Mouse (Mus musculus) forebrain, embryonic 13.5 days (tissue): ENCODE measurements at regions not wholly inside any gene's neighbourhood (a gene's known extent, or its start where the extent isn't known, plus 50 kb on each side); places are given as distances from the start of the nearest gene placed in this dataset.
A peak's percentile ranks its signal among the peaks of the same experiment; 100 is the strongest.

Experiments
- ATAC-seq: fragments of 200-750 bp; cut with Nextera tagmentation; 2 replicates; pipeline ENCODE4 v1.8.0; 2017
- H3K27ac ChIP-seq: fragments of 300-500 bp; sonication (generic); 2 replicates; pipeline ENCODE4 v1.5.1; 2015; ENCODE audit warnings: inconsistent platforms, mild to moderate bottlenecking, moderate library complexity
- H3K27me3 ChIP-seq: fragments of 300-500 bp; sonication (generic); 2 replicates; pipeline ENCODE4 v1.6.1; 2015; ENCODE audit warnings: mild to moderate bottlenecking, inconsistent platforms
- H3K36me3 ChIP-seq: fragments of 300-500 bp; sonication (generic); 2 replicates; pipeline ENCODE4 v1.6.1; 2015; ENCODE audit warnings: mild to moderate bottlenecking, inconsistent platforms; ENCODE audit not compliant: poor library complexity, severe bottlenecking
- H3K4me1 ChIP-seq: fragments of 300-500 bp; sonication (generic); 2 replicates; pipeline ENCODE4 v1.6.1; 2015; ENCODE audit warnings: inconsistent platforms
- H3K4me2 ChIP-seq: fragments of 300-500 bp; sonication (generic); 2 replicates; pipeline ENCODE4 v1.6.1; 2015; ENCODE audit warnings: inconsistent platforms, mild to moderate bottlenecking, moderate library complexity
- H3K4me3 ChIP-seq: fragments of 300-500 bp; sonication (generic); 2 replicates; pipeline ENCODE4 v1.5.1; 2015; ENCODE audit warnings: mild to moderate bottlenecking, inconsistent platforms
- H3K9ac ChIP-seq: fragments of 300-500 bp; sonication (generic); 2 replicates; pipeline ENCODE4 v1.6.1; 2015; ENCODE audit warnings: mild to moderate bottlenecking, inconsistent platforms
- H3K9me3 ChIP-seq: fragments of 300-500 bp; sonication (generic); replicated peaks from 2 replicates; pipeline ENCODE4 v1.6.1; 2016; ENCODE audit warnings: inconsistent platforms
- WGBS: fragments of 180-500 bp; shearing (Covaris S2); methylation state at CpG from one replicate; pipeline ENCODE4 v1.1.7; 2015; 5-methylcytosine and 5-hydroxymethylcytosine counted together

- Histone ChIP-seq H3K36me3 (no peaks in the 10 kb centered on the region), H3K27ac (no peak overlapping the region), H3K9ac (no peak overlapping the region), H3K27me3 (no peaks in the 10 kb centered on the region), H3K9me3 (no peaks in the 10 kb centered on the region), H3K4me1 (peaks cover 12% of the 10 kb centered on the region), H3K4me2 (no peak overlapping the region), H3K4me3 (no peak overlapping the region)
- no peak for ATAC-seq
- 89% methylated on average over 4 of the region's 4 CpGs for WGBS
These were observed 66.2 kb upstream of the Foxn3 start for GRCm38 (mm10) chr12:99629606-99630005.

GRCm38 (mm10) chr12:99628421-99628820, 65.0 kb upstream of the Foxn3 start:
- Histone ChIP-seq H3K36me3 (no peaks in the 10 kb centered on the region), H3K27ac (peak overlapping the region; percentile 58; the same call in 1 of the 2 replicates), H3K4me3 (peak overlapping the region; percentile 65; the same call in 1 of the 2 replicates), H3K27me3 (no peaks in the 10 kb centered on the region), H3K9ac (peak overlapping the region; percentile 65), H3K9me3 (no peaks in the 10 kb centered on the region), H3K4me2 (peak overlapping the region; percentile 65), H3K4me1 (peaks cover 12% of the 10 kb centered on the region)
- no peak for ATAC-seq
- WGBS, result 68% methylated on average over 3 of the region's 3 CpGs

- Histone ChIP-seq H3K36me3 (no peaks in the 10 kb centered on the region), H3K27me3 (no peaks in the 10 kb centered on the region), H3K9ac (peak overlapping the region; percentile 65), H3K27ac (peak overlapping the region; percentile 58), H3K4me1 (peaks cover 12% of the 10 kb centered on the region), H3K4me2 (peak overlapping the region; percentile 65), H3K9me3 (no peaks in the 10 kb centered on the region), H3K4me3 (peak overlapping the region; percentile 65)
- ATAC-seq, result peak; percentile 98
- WGBS, result 0% methylated on average over 30 of the region's 30 CpGs
These were observed 64.5 kb upstream of the Foxn3 start for GRCm38 (mm10) chr12:99627898-99628231.

GRCm38 (mm10) chr12:99627201-99627897, 64.0 kb upstream of the Foxn3 start:
- Histone ChIP-seq H3K36me3 (no peaks in the 10 kb centered on the region), H3K27me3 (no peaks in the 10 kb centered on the region), H3K27ac (peak overlapping the region; percentile 58), H3K9me3 (no peaks in the 10 kb centered on the region), H3K4me1 (peaks cover 12% of the 10 kb centered on the region), H3K4me3 (peak overlapping the region; percentile 65), H3K4me2 (peak overlapping the region; percentile 65), H3K9ac (peak overlapping the region; percentile 65)
- under 1% methylated on average over 40 of the region's 40 CpGs for WGBS
- ATAC-seq, result peak; percentile 11; the same call in 1 of the 2 replicates

- no peak for ATAC-seq
- peaks cover 12% of the 10 kb centered on the region for H3K4me1 ChIP-seq
- no peaks in the 10 kb centered on the region for H3K36me3 ChIP-seq
- H3K27ac ChIP-seq, result no peak overlapping the region
- H3K9me3 ChIP-seq, result no peaks in the 10 kb centered on the region
- no peak overlapping the region for H3K9ac ChIP-seq
- H3K27me3 ChIP-seq, result no peaks in the 10 kb centered on the region
- no peak overlapping the region for H3K4me2 ChIP-seq
- H3K4me3 ChIP-seq, result no peak overlapping the region
- WGBS, result 87% methylated on average over 4 of the region's 4 CpGs
These were observed 62.8 kb upstream of the Foxn3 start for GRCm38 (mm10) chr12:99626147-99626546.

- H3K4me2 ChIP-seq, result no peak overlapping the region
- 93% methylated on average over 9 of the region's 9 CpGs for WGBS
- peaks cover 12% of the 10 kb centered on the region for H3K4me1 ChIP-seq
- H3K27me3 ChIP-seq, result no peaks in the 10 kb centered on the region
- ATAC-seq, result no peak
- no peak overlapping the region for H3K9ac ChIP-seq
- H3K27ac ChIP-seq, result no peak overlapping the region
- no peaks in the 10 kb centered on the region for H3K9me3 ChIP-seq
- no peak overlapping the region for H3K4me3 ChIP-seq
- H3K36me3 ChIP-seq, result no peaks in the 10 kb centered on the region
These were observed 61.7 kb upstream of the Foxn3 start for GRCm38 (mm10) chr12:99625094-99625493.

GRCm38 (mm10) chr12:99622238-99622637, 58.9 kb upstream of the Foxn3 start:
- no peak overlapping the region for H3K4me2 ChIP-seq
- H3K27ac ChIP-seq, result no peak overlapping the region
- H3K36me3 ChIP-seq, result no peaks in the 10 kb centered on the region
- H3K27me3 ChIP-seq, result no peaks in the 10 kb centered on the region
- no peak overlapping the region for H3K4me3 ChIP-seq
- WGBS, result 88% methylated on average over 2 of the region's 2 CpGs
- ATAC-seq, result no peak
- H3K9ac ChIP-seq, result no peak overlapping the region
- peaks cover 8% of the 10 kb centered on the region for H3K4me1 ChIP-seq
- no peaks in the 10 kb centered on the region for H3K9me3 ChIP-seq

GRCm38 (mm10) chr12:99617241-99617804, 53.9 kb upstream of the Foxn3 start:
- 74% methylated on average over 14 of the region's 14 CpGs for WGBS
- Histone ChIP-seq H3K4me3 (no peak overlapping the region), H3K27ac (no peak overlapping the region), H3K36me3 (no peaks in the 10 kb centered on the region), H3K9ac (no peak overlapping the region), H3K4me1 (peaks cover 3% of the 10 kb centered on the region; the same call in 1 of the 2 replicates), H3K4me2 (no peak overlapping the region), H3K9me3 (no peaks in the 10 kb centered on the region), H3K27me3 (no peaks in the 10 kb centered on the region)
- ATAC-seq, result no peak

GRCm38 (mm10) chr12:99614420-99614819, 51.0 kb upstream of the Foxn3 start:
- ATAC-seq, result no peak
- peaks cover 3% of the 10 kb centered on the region; the same call in 1 of the 2 replicates for H3K4me1 ChIP-seq
- H3K9ac ChIP-seq, result no peak overlapping the region
- WGBS, result 67% methylated on average over 6 of the region's 6 CpGs
- no peak overlapping the region for H3K27ac ChIP-seq
- no peak overlapping the region for H3K4me3 ChIP-seq
- H3K4me2 ChIP-seq, result no peak overlapping the region
- no peaks in the 10 kb centered on the region for H3K9me3 ChIP-seq
- H3K36me3 ChIP-seq, result no peaks in the 10 kb centered on the region
- H3K27me3 ChIP-seq, result no peaks in the 10 kb centered on the region
